Comparison of ENCODE assay signal across 25 mouse cellular contexts in the genomic region with DNA sequence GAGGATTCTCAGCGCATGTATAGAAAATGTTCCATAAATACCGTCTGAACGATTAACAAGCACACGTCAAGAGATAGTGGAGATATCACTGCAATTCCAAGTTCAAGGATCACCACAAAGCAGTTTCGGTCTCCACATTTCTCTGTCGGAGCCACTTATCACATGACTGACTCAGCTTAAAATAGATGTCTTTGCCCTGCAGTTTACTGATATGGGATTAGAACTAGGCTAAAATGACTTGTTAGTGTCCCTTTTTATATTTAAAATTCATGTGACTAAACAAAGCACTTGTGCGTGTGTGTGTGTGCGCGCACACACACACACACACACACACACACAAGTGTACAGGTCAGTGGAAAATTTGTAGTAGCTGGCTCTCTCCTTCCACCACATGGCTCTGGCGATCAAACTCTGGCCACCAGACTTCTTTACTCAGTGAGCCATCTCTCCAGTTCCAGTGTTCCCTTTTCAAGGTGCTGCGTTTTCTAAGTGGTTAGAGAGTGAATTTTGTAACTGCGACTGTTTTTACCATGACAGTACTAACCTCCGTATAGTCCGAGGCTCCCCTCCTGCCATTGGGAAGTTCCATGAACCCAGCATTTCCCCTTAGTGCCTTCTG. TPM values are rescaled to one million over a fixed set of nuclear protein-coding genes. Genes with fewer than 3 reads are reported as not detected.
A peak's percentile ranks its signal among the peaks of the same experiment; 100 is the strongest.
DNase-seq lines count a peak whose midpoint lies in the region; ATAC-seq and TF ChIP-seq lines count a peak whose summit lies in the region.
"Had no signal": no experiment of that assay in that cellular context is flagged by ENCODE, and none has a peak within 500 bp of the region (broad histone marks: within the 10 kb centered on the region; RNA-seq: fewer than 3 reads in every experiment).

No protein-coding gene starts in this region.

- H3K4me1 ChIP-seq in heart, embryonic 10.5 days: peaks cover 13% of the 10 kb centered on the region; the same call in 1 of the 2 replicates
- no peaks in the 10 kb centered on the region; the same call in 1 of the 2 replicates for H3K4me1 ChIP-seq in liver, embryonic 11.5 days (replicated peaks; ENCODE audit: control insufficient read depth, insufficient read depth, low read length)
- H3K4me1 ChIP-seq in liver, postnatal 0 days (ENCODE audit: insufficient read depth): 0 out of 2 replicates have a peak, but pooled peaks cover 4% of the 10 kb centered on the region
- peaks cover 6% of the 10 kb centered on the region; the same call in 1 of the 2 replicates for H3K4me1 ChIP-seq in heart, postnatal 0 days (ENCODE audit: control insufficient read depth, insufficient read depth)
- H3K4me1 ChIP-seq: embryonic facial prominence, embryonic 12.5 days; lung, embryonic 15.5 days; neural tube, embryonic 12.5 days had no signal

- no peak for ATAC-seq in liver, embryonic 11.5 days (replicated peaks; ENCODE audit: low FRiP score)
- no peak for ATAC-seq in liver, postnatal 0 days
- peak; percentile 48; the same call in 1 of the 2 replicates for ATAC-seq in heart, postnatal 0 days (ENCODE audit: insufficient read depth, low read depth)
- ATAC-seq: forebrain, embryonic 14.5 days; hindbrain, postnatal 0 days had no signal

- intact Hi-C loops in left cerebral cortex, postnatal 14 days (cut with DNase I): loop anchor here (5.0 kb wide), 1 partner anchor 77 kb away; no protein-coding TSS in a partner anchor

- H3K9me3 ChIP-seq in heart, embryonic 10.5 days: no peaks in the 10 kb centered on the region
- H3K9me3 ChIP-seq in liver, embryonic 11.5 days (ENCODE audit: control insufficient read depth, low read length): no peaks in the 10 kb centered on the region
- no peaks in the 10 kb centered on the region for H3K9me3 ChIP-seq in liver, postnatal 0 days (ENCODE audit: low read length)
- no peaks in the 10 kb centered on the region for H3K9me3 ChIP-seq in heart, postnatal 0 days (replicated peaks; ENCODE audit: control insufficient read depth, low read length)
- H3K9me3 ChIP-seq: embryonic facial prominence, embryonic 12.5 days; hindbrain, embryonic 10.5 days; limb, embryonic 15.5 days; lung, embryonic 15.5 days; neural tube, embryonic 12.5 days had no signal

- no peak for TF ChIP-seq EP300 in liver, postnatal 0 days (IDR thresholded peaks at IDR 0.05; ENCODE audit: low read depth)
- TF ChIP-seq EP300 in heart, postnatal 0 days (IDR thresholded peaks at IDR 0.05; ENCODE audit: low read depth): no peak

- H3K27ac ChIP-seq in heart, embryonic 10.5 days: peak overlapping the region; percentile 85
- H3K27ac ChIP-seq in liver, embryonic 11.5 days (ENCODE audit: low read depth, low read length): no peak overlapping the region
- H3K27ac ChIP-seq in liver, postnatal 0 days (ENCODE audit: low read depth): no peak overlapping the region
- peak overlapping the region; percentile 86 for H3K27ac ChIP-seq in heart, postnatal 0 days (ENCODE audit: low read depth)
- H3K27ac ChIP-seq: embryonic facial prominence, embryonic 12.5 days; hindbrain, embryonic 10.5 days; hindbrain, postnatal 0 days; layer of hippocampus, adult 2 months; limb, embryonic 15.5 days; lung, embryonic 15.5 days; neural tube, embryonic 12.5 days had no signal

- no peaks in the 10 kb centered on the region for H3K36me3 ChIP-seq in heart, embryonic 10.5 days
- H3K36me3 ChIP-seq in liver, embryonic 11.5 days (ENCODE audit: control insufficient read depth, insufficient read depth, low read length): no peaks in the 10 kb centered on the region
- H3K36me3 ChIP-seq in liver, postnatal 0 days (replicated peaks; ENCODE audit: insufficient read depth, low read length): no peaks in the 10 kb centered on the region
- H3K36me3 ChIP-seq in heart, postnatal 0 days (replicated peaks; ENCODE audit: control insufficient read depth, insufficient read depth, low read length): no peaks in the 10 kb centered on the region
- H3K36me3 ChIP-seq: embryonic facial prominence, embryonic 12.5 days; limb, embryonic 15.5 days; lung, embryonic 15.5 days; neural tube, embryonic 12.5 days had no signal

- H3K27me3 ChIP-seq in heart, embryonic 10.5 days (ENCODE audit: insufficient read depth, poor library complexity, severe bottlenecking): no peaks in the 10 kb centered on the region
- H3K27me3 ChIP-seq in liver, embryonic 11.5 days (replicated peaks; ENCODE audit: control insufficient read depth, insufficient read depth, low read length): no peaks in the 10 kb centered on the region
- no peaks in the 10 kb centered on the region for H3K27me3 ChIP-seq in liver, postnatal 0 days (ENCODE audit: insufficient read depth, low read length)
- H3K27me3 ChIP-seq in heart, postnatal 0 days (ENCODE audit: control insufficient read depth, insufficient read depth, low read length): no peaks in the 10 kb centered on the region
- H3K27me3 ChIP-seq: embryonic facial prominence, embryonic 12.5 days; limb, embryonic 15.5 days; lung, embryonic 15.5 days; neural tube, embryonic 12.5 days had no signal

- H3K4me3 ChIP-seq in heart, embryonic 10.5 days: no peak overlapping the region
- H3K4me3 ChIP-seq in liver, embryonic 11.5 days (ENCODE audit: low read depth, low read length): no peak overlapping the region
- no peak overlapping the region for H3K4me3 ChIP-seq in liver, postnatal 0 days (ENCODE audit: low read depth, low read length)
- H3K4me3 ChIP-seq in heart, postnatal 0 days (ENCODE audit: low read depth, low read length): no peak overlapping the region
- H3K4me3 ChIP-seq: embryonic facial prominence, embryonic 12.5 days; erythroblast, embryonic 14.5 days; hindbrain, embryonic 10.5 days; layer of hippocampus, adult 2 months; limb, embryonic 15.5 days; lung, embryonic 15.5 days; neural tube, embryonic 12.5 days had no signal

- DNase-seq in heart, embryonic 10.5 days (ENCODE audit: low spot score): no peak
- DNase-seq in heart, adult 18-20 months: no peak
- no peak for DNase-seq in liver, embryonic 11.5 days (ENCODE audit: low spot score)
- DNase-seq in liver, postnatal 0 days: no peak
- peak; percentile 73 for DNase-seq in heart, postnatal 0 days (ENCODE audit: low spot score)
- DNase-seq in left cerebral cortex, postnatal 14 days (ENCODE audit: low spot score in 2 of 2): no peak
- no peak for DNase-seq in cerebellum, adult 18-20 months
- DNase-seq: cerebellum, adult 9-11 months; gastrocnemius, postnatal 10 days; kidney, adult 2 months; kidney, postnatal 14 days; layer of hippocampus, postnatal 36 days; lung, postnatal 4 days; right cerebral cortex, adult 18-20 months; thymus, postnatal 36 days had no signal

- H3K9ac ChIP-seq in liver, embryonic 11.5 days (ENCODE audit: low read depth, low read length): no peak overlapping the region
- no peak overlapping the region for H3K9ac ChIP-seq in liver, postnatal 0 days (replicated peaks)
- H3K9ac ChIP-seq in heart, postnatal 0 days (replicated peaks; ENCODE audit: low read depth, low read length): no peak overlapping the region
- H3K9ac ChIP-seq: embryonic facial prominence, embryonic 12.5 days; limb, embryonic 15.5 days; lung, embryonic 15.5 days; neural tube, embryonic 12.5 days had no signal

- peak overlapping the region; percentile 8; the same call in 1 of the 2 replicates for H3K4me2 ChIP-seq in liver, embryonic 11.5 days
- no peak overlapping the region for H3K4me2 ChIP-seq in liver, postnatal 0 days (ENCODE audit: low read depth, low read length)
- H3K4me2 ChIP-seq in heart, postnatal 0 days (ENCODE audit: low read depth, low read length): peak overlapping the region; percentile 4; the same call in 1 of the 2 replicates
- H3K4me2 ChIP-seq: embryonic facial prominence, embryonic 12.5 days; limb, embryonic 15.5 days; lung, embryonic 15.5 days; midbrain, embryonic 11.5 days; neural tube, embryonic 12.5 days had no signal

- TF ChIP-seq CTCF in liver, postnatal 0 days (IDR thresholded peaks at IDR 0.05; ENCODE audit: low read depth): no peak
- no peak for TF ChIP-seq CTCF in heart, postnatal 0 days (IDR thresholded peaks at IDR 0.05; ENCODE audit: low read depth)

- 67% methylated on average over 14 of the region's 14 CpGs for WGBS in heart, embryonic 10.5 days
- 69% methylated on average over 14 of the region's 14 CpGs for WGBS in liver, embryonic 11.5 days
- WGBS in liver, postnatal 0 days (ENCODE audit: insufficient replicate concordance): 66% methylated on average over 14 of the region's 14 CpGs
- 44% methylated on average over 14 of the region's 14 CpGs for WGBS in heart, postnatal 0 days

RNA-seq across cellular contexts. Expression of gene Slc25a3, which starts 15.4 kb away (rescaled TPM):
- polyA plus RNA-seq in heart, embryonic 10.5 days (2016; fragmentation: Nextera tagmentation; extraction: Ambion mirVana): 602 and 803 TPM in 2 replicates
- total RNA-seq in heart, adult 18-20 months (2021): 1,000 to 10,000 TPM; 2,644 to 2,919 TPM
- 481 and 504 TPM in 2 replicates for polyA plus RNA-seq in liver, embryonic 11.5 days (2014; fragmentation: Nextera tagmentation; extraction: Ambion mirVana)
- polyA plus RNA-seq in liver, postnatal 0 days (2015; fragmentation: Nextera tagmentation; extraction: Ambion mirVana): 341 and 344 TPM in 2 replicates
- total RNA-seq in heart, postnatal 0 days (2014; rRNA removed; ENCODE audit: low replicate concordance): 1,527 and 1,847 TPM in 2 replicates
- 2,043 and 2,050 TPM in 2 replicates for polyA plus RNA-seq in heart, postnatal 0 days (2015; fragmentation: Nextera tagmentation; extraction: Ambion mirVana)
- 100 to 1,000 TPM; 590 to 599 TPM for total RNA-seq in left cerebral cortex, postnatal 14 days (2021)

RNA-seq across cellular contexts. Expression of gene Tmpo, which starts 41.9 kb away (rescaled TPM):
- 142 and 192 TPM in 2 replicates for polyA plus RNA-seq in heart, embryonic 10.5 days (2016; fragmentation: Nextera tagmentation; extraction: Ambion mirVana)
- 10 to 100 TPM; 34.0 to 42.4 TPM for total RNA-seq in heart, adult 18-20 months (2021)
- 207 and 219 TPM in 2 replicates for polyA plus RNA-seq in liver, embryonic 11.5 days (2014; fragmentation: Nextera tagmentation; extraction: Ambion mirVana)
- 64.1 and 69.0 TPM in 2 replicates for polyA plus RNA-seq in liver, postnatal 0 days (2015; fragmentation: Nextera tagmentation; extraction: Ambion mirVana)
- 114 and 219 TPM in 2 replicates for total RNA-seq in heart, postnatal 0 days (2014; rRNA removed; ENCODE audit: low replicate concordance)
- polyA plus RNA-seq in heart, postnatal 0 days (2015; fragmentation: Nextera tagmentation; extraction: Ambion mirVana): 61.6 and 62.8 TPM in 2 replicates
- total RNA-seq in left cerebral cortex, postnatal 14 days (2021): 10 to 100 TPM; 32.1 to 35.0 TPM

RNA-seq across cellular contexts. Expression of gene Ikbip, which starts 56.5 kb away (rescaled TPM):
- 39.1 and 39.2 TPM in 2 replicates for polyA plus RNA-seq in heart, embryonic 10.5 days (2016; fragmentation: Nextera tagmentation; extraction: Ambion mirVana)
- 10 to 100 TPM; 18.4 to 20.9 TPM for total RNA-seq in heart, adult 18-20 months (2021)
- polyA plus RNA-seq in liver, embryonic 11.5 days (2014; fragmentation: Nextera tagmentation; extraction: Ambion mirVana): 21.4 and 23.5 TPM in 2 replicates
- 5.6 and 5.7 TPM in 2 replicates for polyA plus RNA-seq in liver, postnatal 0 days (2015; fragmentation: Nextera tagmentation; extraction: Ambion mirVana)
- total RNA-seq in heart, postnatal 0 days (2014; rRNA removed; ENCODE audit: low replicate concordance): 21.1 and 28.6 TPM in 2 replicates
- polyA plus RNA-seq in heart, postnatal 0 days (2015; fragmentation: Nextera tagmentation; extraction: Ambion mirVana): 31.0 and 31.9 TPM in 2 replicates
- 10 to 100 TPM; 10.1 to 12.2 TPM for total RNA-seq in left cerebral cortex, postnatal 14 days (2021)
- polyA plus RNA-seq: erythroblast, embryonic 14.5 days had no signal

RNA-seq across cellular contexts. Expression of gene Apaf1, which starts 56.7 kb away (rescaled TPM):
- polyA plus RNA-seq in heart, embryonic 10.5 days (2016; fragmentation: Nextera tagmentation; extraction: Ambion mirVana): 17.7 and 17.8 TPM in 2 replicates
- 1 to 10 TPM; 5.6 to 6.5 TPM for total RNA-seq in heart, adult 18-20 months (2021)
- 15.9 and 20.0 TPM in 2 replicates for polyA plus RNA-seq in liver, embryonic 11.5 days (2014; fragmentation: Nextera tagmentation; extraction: Ambion mirVana)
- polyA plus RNA-seq in liver, postnatal 0 days (2015; fragmentation: Nextera tagmentation; extraction: Ambion mirVana): 5.9 and 6.8 TPM in 2 replicates
- total RNA-seq in heart, postnatal 0 days (2014; rRNA removed; ENCODE audit: low replicate concordance): 21.8 and 31.7 TPM in 2 replicates
- polyA plus RNA-seq in heart, postnatal 0 days (2015; fragmentation: Nextera tagmentation; extraction: Ambion mirVana): 5.1 and 6.2 TPM in 2 replicates
- total RNA-seq in left cerebral cortex, postnatal 14 days (2021): 10 to 100 TPM; 15.8 to 16.1 TPM

Comparison
In these comparisons a context has a peak if more than half of its experiments do, and no peak if none do; other contexts are left out.
1. H3K27ac ChIP-seq: peak in heart, embryonic 10.5 days (single experiment) and heart, postnatal 0 days (single experiment); none in liver, embryonic 11.5 days (single experiment) and liver, postnatal 0 days (single experiment).